Mouse (Mus musculus) megakaryocyte, adult 5-6 weeks (primary cell): ENCODE measurements around the gene Lpcat1. TPM values are rescaled to one million over a fixed set of nuclear protein-coding genes. Genes with fewer than 3 reads are reported as not detected.

Source experiments
- ATAC-seq: 2 replicates; pipeline ENCODE4 v1.8.0; 2016; ENCODE audit warnings: mild to moderate bottlenecking, inconsistent platforms; ENCODE audit not compliant: poor library complexity, severe bottlenecking
- total RNA-seq, 2 experiments: library from RNA; stranded (forward) in 1 of 2; stranded (reverse) in 1 of 2; fragments of 153-499, 151-499 nt in 1 of 2; fragments of 221-1000, 200-1000 nt in 1 of 2; gene quantifications; 2 replicates each; pipeline versions ENCODE4 v1.2.3 to v1.2.4; 2015 to 2017

The Lpcat1 gene
- total RNA-seq, 2 experiments from 2014 or later = 14.9 to 23.6 TPM

DNA sequence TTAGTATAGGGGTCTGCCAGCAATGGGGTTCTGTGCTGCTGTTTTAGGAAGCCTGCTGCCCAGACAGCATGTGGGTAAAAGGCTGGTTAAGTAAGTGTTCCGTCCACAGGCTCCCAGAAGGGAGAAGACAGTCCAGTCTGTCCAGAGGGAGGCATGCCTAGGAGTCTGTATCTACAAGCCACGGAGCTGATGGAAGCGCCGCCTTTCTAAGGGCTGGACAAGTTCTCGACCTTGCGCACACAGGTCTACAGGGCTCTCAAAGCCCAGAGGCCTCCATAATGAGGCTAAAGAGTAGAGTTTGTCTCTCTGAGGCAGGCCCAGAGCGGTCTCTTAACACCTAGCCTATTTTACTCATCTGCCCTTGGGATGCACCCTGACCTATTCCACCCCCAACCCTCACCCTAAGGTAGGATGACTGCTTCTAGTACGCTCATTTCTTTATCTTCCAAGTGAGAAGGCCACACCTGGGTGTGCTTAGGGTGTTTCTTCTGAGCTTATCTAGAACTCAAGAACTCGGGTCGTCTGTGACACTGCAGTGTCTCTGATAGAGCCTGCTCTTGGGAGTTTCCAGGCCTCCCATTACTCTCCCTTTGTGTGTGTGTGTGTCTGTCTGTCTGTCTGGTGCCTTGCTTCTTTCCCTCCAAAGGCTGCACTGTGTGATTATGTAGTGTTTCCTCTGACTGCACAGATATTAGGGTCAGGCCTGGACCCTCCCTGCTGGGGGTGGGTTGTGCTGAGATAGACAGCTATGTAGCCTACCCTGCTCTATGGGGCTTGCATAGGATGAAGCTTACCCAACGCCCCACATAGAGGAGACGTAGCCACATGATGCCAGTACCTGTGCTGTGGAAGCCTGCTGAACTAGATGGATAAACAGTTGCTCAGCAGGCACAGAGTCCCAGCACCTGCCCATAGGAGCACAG, 8.3 kb downstream of the Lpcat1 start:
- ATAC-seq = no peak

DNA sequence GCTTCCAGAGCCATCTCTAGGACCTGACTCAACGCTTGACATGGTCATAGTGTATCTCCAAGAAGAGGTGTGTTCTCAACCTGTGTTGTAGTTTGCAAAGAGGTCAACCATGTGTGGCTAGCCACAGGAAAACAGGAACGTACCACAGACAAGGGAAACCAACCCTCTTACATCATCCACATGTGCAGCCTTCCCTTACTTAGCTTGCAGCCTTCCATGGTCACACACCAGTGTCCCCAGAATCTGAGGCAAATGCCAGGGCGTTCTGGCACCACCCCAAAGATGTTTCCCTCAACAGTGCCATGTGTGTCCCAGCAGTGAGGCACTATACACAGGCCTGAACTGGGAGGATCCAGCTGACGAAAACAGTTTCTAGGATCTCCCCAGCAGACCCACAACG, 9.3 kb downstream of the Lpcat1 start:
- ATAC-seq = peak; percentile 78

DNA sequence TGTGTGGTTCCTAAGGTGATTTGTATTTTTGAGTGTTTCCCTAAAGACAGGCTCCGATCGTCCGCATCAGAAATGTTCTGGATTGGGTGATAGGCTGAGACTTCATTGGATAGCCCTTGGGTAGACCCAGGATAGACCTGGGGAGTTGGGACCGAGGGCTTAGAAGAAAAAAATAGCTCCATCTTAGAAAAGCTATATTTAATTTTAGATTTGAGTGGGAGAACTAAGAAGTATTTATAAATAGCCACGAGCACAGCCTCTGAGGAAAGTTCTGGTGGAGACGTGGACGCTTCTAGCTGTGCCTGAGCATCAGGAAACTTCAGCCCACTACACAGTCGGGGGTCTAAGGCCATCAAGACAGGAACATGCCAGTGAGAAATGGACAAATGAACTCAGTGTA, 9.8 kb downstream of the Lpcat1 start:
- no peak for ATAC-seq

DNA sequence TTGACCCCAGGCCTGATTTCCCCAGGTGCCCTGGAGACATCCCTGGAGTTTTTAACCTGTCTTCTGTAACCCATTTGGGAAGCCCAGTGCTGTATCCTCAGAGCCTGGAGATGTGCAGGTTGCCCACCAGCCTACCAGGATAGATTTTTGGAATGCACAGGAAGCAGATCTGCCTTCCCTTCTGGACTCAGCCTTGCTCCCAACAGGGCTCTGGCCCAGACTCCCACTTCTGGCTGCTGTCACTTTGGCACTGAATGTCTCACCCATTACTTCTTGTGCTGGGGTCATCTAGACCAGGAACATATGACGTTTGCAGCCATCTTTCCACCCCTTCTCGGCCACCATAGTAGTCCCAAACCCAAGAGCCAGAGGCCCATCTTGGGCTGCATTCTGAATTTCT, 10.8 kb downstream of the Lpcat1 start:
- no peak for ATAC-seq

GRCm38 (mm10) chr13:73482476-73482875, 15.5 kb downstream of the Lpcat1 start:
- ATAC-seq = no peak

GRCm38 (mm10) chr13:73483331-73483730, 16.3 kb downstream of the Lpcat1 start:
- ATAC-seq = no peak

- no peak for ATAC-seq
Measured at GRCm38 (mm10) chr13:73484171-73484570, 17.2 kb downstream of the Lpcat1 start.

DNA sequence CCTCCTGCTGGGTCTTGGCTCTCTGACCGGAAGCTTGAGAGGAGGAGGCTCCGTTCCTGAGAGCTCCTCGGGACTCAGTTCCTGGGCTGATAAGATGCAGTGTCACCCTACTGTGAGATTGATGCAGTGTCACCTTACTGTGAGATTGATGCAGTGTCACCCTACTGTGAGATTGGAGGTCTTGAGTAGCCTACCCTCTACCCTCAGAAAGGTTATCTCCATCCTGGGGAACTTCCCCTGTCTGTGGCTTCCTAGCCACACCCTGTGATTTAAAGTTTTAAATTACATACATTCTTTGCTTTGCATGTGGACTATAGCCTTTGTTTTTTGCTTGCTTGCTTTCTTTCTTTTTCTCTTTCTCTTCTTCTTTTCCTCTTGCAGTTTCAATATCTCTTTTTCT, 21.1 kb downstream of the Lpcat1 start:
- ATAC-seq = no peak

- ATAC-seq = peak; percentile 53
Measured at GRCm38 (mm10) chr13:73488707-73489106, 21.7 kb downstream of the Lpcat1 start.

- peak; percentile 86 for ATAC-seq
Measured at GRCm38 (mm10) chr13:73489986-73490385, 23.0 kb downstream of the Lpcat1 start.

- no peak for ATAC-seq
Measured at GRCm38 (mm10) chr13:73490564-73491170, 23.7 kb downstream of the Lpcat1 start.

GRCm38 (mm10) chr13:73493183-73493582, 26.2 kb downstream of the Lpcat1 start:
- no peak for ATAC-seq

GRCm38 (mm10) chr13:73494528-73494927, 27.5 kb downstream of the Lpcat1 start:
- no peak for ATAC-seq

DNA sequence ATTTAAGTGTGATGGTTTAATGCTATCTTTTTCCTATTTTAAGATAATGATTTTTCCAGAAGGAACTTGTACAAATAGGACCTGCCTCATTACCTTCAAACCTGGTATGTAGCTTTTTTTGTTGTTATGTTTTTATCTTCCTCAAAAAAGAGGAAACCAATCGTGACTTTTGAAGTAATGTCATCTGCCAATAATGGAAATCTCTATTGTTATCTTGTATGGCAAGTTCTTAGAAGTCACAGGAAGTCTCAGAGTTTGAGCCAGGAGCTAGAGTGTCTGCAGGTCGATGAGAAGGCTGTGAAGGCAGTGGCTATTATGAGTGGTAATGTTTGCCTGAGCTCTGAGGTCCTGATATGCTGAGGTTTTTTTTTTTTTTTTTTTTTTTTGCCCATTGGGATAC, 29.1 kb downstream of the Lpcat1 start:
- ATAC-seq = no peak

- peak; percentile 46 for ATAC-seq
Measured at GRCm38 (mm10) chr13:73499893-73500604, 33.1 kb downstream of the Lpcat1 start.

DNA sequence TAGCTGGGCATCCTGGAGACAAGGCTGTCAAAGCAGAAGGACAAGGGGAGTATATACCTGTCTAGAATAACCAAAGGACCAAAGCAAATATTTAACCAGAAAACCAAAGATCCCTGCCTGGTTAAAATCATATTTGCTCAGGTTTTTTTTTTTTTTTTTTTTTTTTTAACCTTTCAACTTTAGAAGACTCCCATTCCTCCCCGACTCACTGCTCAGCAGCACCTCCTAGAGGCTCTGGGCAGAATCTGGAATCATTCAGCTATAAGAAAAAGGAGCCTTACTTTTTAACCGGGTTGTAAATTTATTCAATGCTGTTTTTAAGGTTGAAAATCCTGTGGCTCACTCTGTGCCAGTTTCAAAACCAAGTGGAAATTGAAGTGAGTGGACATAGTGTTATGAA, 35.7 kb downstream of the Lpcat1 start:
- ATAC-seq = peak; percentile 55; the same call in 1 of the 2 replicates

DNA sequence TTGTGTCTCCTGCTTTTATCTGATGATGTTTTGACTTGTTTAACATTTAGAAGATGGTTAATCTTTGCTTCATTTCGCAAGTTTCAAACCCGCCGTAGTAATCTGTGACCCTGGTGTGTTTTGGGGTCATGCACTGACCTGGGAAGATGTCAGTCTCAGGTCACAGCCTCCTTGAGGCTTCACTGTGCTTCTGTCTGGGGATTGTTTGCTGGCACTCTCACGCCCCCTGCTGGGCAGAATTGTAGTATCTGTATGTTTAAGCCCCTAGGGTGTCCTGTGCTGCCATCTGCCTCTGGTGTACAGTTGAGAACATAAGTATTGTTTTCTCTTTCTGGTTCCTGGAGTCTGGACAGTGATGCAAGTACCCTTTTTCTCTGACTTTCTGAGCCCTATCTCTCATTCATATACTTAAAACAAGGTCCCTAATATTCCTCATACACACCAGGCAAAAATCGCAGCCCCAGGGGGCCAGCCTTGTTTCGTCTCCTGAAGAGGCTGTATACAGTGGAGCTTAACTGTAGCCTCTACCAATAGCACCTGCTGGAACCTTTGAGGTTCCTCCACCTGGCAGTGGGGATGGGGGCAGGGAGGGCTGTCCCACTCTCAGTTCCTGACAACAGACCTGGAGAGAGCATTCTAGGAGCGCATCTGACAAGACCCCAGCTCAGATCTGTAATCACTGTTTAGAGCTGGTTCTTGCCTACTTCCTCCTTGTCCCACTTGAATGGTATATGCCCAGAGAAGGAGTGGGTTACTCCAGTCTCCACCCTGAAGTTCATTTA, 38.9 kb downstream of the Lpcat1 start:
- ATAC-seq = peak; percentile 94

DNA sequence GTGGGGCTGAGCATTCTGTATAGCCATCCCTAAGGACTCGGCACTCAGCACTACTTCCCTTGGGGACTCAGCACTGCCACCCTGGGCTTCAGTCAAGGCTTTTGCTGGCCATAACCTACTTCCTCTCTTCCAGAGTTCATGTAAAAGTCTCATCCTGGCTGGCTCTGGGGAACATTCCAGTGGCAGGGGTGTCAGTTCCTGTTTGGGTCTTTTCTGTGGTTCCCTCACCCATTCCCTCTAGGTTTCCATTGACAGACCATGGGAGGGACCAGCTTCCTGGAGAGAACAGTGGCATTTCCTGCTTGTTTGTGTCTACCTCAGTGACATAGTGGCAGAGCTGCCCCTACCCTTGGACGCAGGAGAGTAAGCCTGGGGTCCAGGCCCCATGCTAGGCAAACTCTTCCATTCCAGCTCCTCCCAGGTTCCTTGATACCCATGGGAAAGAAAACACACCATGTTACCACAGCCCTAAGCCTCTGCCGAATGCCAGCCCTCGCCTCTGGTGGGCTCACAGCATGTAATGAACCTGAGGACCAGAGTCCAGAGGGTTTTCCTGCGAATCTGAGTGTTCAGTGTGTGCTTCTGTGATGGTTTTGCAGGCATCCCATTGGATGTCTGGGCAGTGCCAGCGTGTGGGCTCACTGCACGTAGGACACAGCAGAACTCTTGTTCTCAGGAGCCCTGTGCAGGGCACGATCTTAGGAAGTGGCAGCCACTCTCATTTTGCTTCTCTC, 42.0 kb downstream of the Lpcat1 start:
- no peak for ATAC-seq

- no peak for ATAC-seq
Measured at GRCm38 (mm10) chr13:73509869-73510268, 42.9 kb downstream of the Lpcat1 start.
